Mouse (Mus musculus) heart, embryonic 11.5 days (tissue): ENCODE measurements around the gene Erc2. TPM values are rescaled to one million over a fixed set of nuclear protein-coding genes. Genes with fewer than 3 reads are reported as not detected.

Source experiments
- ATAC-seq: fragments of 200-750 bp; cut with Nextera tagmentation; replicated peaks from 2 replicates; pipeline ENCODE4 v1.8.0; 2017; ENCODE audit warnings: moderate library complexity; ENCODE audit not compliant: insufficient number of reproducible peaks, low FRiP score, low TSS enrichment
- H3K27ac ChIP-seq: fragments of 300-500 bp; sonication (generic); 2 replicates; pipeline ENCODE4 v1.5.1; 2014; ENCODE audit warnings: mild to moderate bottlenecking, low read depth, low read length
- H3K27me3 ChIP-seq: fragments of 300-500 bp; sonication (generic); 2 replicates; pipeline ENCODE4 v1.6.1; 2014; ENCODE audit warnings: mild to moderate bottlenecking, low read length, mixed read lengths; ENCODE audit not compliant: control insufficient read depth, insufficient read depth
- H3K36me3 ChIP-seq: fragments of 300-500 bp; sonication (generic); 2 replicates; pipeline ENCODE4 v1.6.1; 2014; ENCODE audit warnings: mild to moderate bottlenecking, low read length, moderate library complexity, mixed read lengths; ENCODE audit not compliant: control insufficient read depth, insufficient read depth
- H3K4me1 ChIP-seq: fragments of 300-500 bp; sonication (generic); 2 replicates; pipeline ENCODE4 v1.6.1; 2014; ENCODE audit warnings: low read length; ENCODE audit not compliant: control insufficient read depth, insufficient read depth
- H3K4me2 ChIP-seq: fragments of 300-500 bp; sonication (generic); 2 replicates; pipeline ENCODE4 v1.6.1; 2014; ENCODE audit warnings: mild to moderate bottlenecking, moderate library complexity
- H3K4me3 ChIP-seq: fragments of 300-500 bp; sonication (generic); 2 replicates; pipeline ENCODE4 v1.5.1; 2014; ENCODE audit warnings: low read depth, low read length
- H3K9ac ChIP-seq: fragments of 300-500 bp; sonication (generic); 2 replicates; pipeline ENCODE4 v1.6.1; 2014; ENCODE audit warnings: mild to moderate bottlenecking, low read depth, low read length, moderate library complexity
- H3K9me3 ChIP-seq: fragments of 300-500 bp; sonication (generic); replicated peaks from 2 replicates; pipeline ENCODE4 v1.6.1; 2016; ENCODE audit warnings: low read length; ENCODE audit not compliant: control insufficient read depth
- WGBS: fragments of 180-500 bp; shearing (Covaris S2); extraction: QIAGEN DNeasy Blood & Tissue Kit; methylation state at CpG from one replicate; pipeline ENCODE4 v1.1.7; 2014; ENCODE audit not compliant: insufficient replicate concordance; 5-methylcytosine and 5-hydroxymethylcytosine counted together
- polyA plus RNA-seq: library from polyadenylated mRNA; unstranded; fragments of >200 nt; fragmentation: Nextera tagmentation; extraction: Ambion mirVana; gene quantifications from 2 replicates; pipeline ENCODE4 v1.2.1, GENCODE M21; 2014

The Erc2 gene
- polyA plus RNA-seq, 1 experiment from 2014 or later = 6.2 TPM

- 74% methylated on average over 4 of the region's 4 CpGs for WGBS
- Histone ChIP-seq H3K4me3 (no peak overlapping the region), H3K27ac (no peak overlapping the region), H3K27me3 (no peaks in the 10 kb centered on the region), H3K4me2 (no peak overlapping the region), H3K4me1 (no peaks in the 10 kb centered on the region), H3K36me3 (no peaks in the 10 kb centered on the region), H3K9me3 (no peaks in the 10 kb centered on the region), H3K9ac (no peak overlapping the region)
- no peak for ATAC-seq
These were observed 51.9 kb downstream of the Erc2 start for GRCm38 (mm10) chr14:27674096-27674495.

- 81% methylated on average over 10 of the region's 10 CpGs for WGBS
- Histone ChIP-seq H3K27ac (no peak overlapping the region), H3K4me2 (no peak overlapping the region), H3K27me3 (no peaks in the 10 kb centered on the region), H3K36me3 (no peaks in the 10 kb centered on the region), H3K4me3 (no peak overlapping the region), H3K4me1 (no peaks in the 10 kb centered on the region), H3K9me3 (no peaks in the 10 kb centered on the region), H3K9ac (no peak overlapping the region)
- no peak for ATAC-seq
These were observed 52.3 kb downstream of the Erc2 start for GRCm38 (mm10) chr14:27674561-27674960.

- 78% methylated on average over 6 of the region's 6 CpGs for WGBS
- ATAC-seq = no peak
- Histone ChIP-seq H3K4me1 (no peaks in the 10 kb centered on the region), H3K9ac (no peak overlapping the region), H3K4me3 (no peak overlapping the region), H3K27me3 (no peaks in the 10 kb centered on the region), H3K36me3 (no peaks in the 10 kb centered on the region), H3K9me3 (no peaks in the 10 kb centered on the region), H3K27ac (no peak overlapping the region), H3K4me2 (no peak overlapping the region)
These were observed 52.8 kb downstream of the Erc2 start for GRCm38 (mm10) chr14:27675071-27675470.

GRCm38 (mm10) chr14:27682368-27683052, 60.3 kb downstream of the Erc2 start:
- Histone ChIP-seq H3K36me3 (no peaks in the 10 kb centered on the region), H3K4me3 (no peak overlapping the region), H3K27me3 (no peaks in the 10 kb centered on the region), H3K9me3 (no peaks in the 10 kb centered on the region), H3K9ac (no peak overlapping the region), H3K4me1 (no peaks in the 10 kb centered on the region), H3K27ac (no peak overlapping the region), H3K4me2 (no peak overlapping the region)
- 77% methylated on average over 3 of the region's 3 CpGs for WGBS
- ATAC-seq = no peak

- Histone ChIP-seq H3K4me1 (no peaks in the 10 kb centered on the region), H3K9me3 (no peaks in the 10 kb centered on the region), H3K9ac (no peak overlapping the region), H3K4me3 (no peak overlapping the region), H3K27me3 (no peaks in the 10 kb centered on the region), H3K4me2 (no peak overlapping the region), H3K27ac (no peak overlapping the region), H3K36me3 (no peaks in the 10 kb centered on the region)
- 86% methylated on average over 7 of the region's 7 CpGs for WGBS
- ATAC-seq = no peak
These were observed 73.6 kb downstream of the Erc2 start for GRCm38 (mm10) chr14:27695781-27696180.

- Histone ChIP-seq H3K36me3 (no peaks in the 10 kb centered on the region), H3K9me3 (no peaks in the 10 kb centered on the region), H3K27me3 (no peaks in the 10 kb centered on the region), H3K9ac (no peak overlapping the region), H3K27ac (no peak overlapping the region), H3K4me3 (no peak overlapping the region), H3K4me1 (no peaks in the 10 kb centered on the region), H3K4me2 (no peak overlapping the region)
- WGBS = 59% methylated on average over 7 of the region's 7 CpGs
- ATAC-seq = no peak
These were observed 95.1 kb downstream of the Erc2 start for GRCm38 (mm10) chr14:27717364-27717763.

GRCm38 (mm10) chr14:27719601-27720000, 97.4 kb downstream of the Erc2 start:
- H3K4me2 ChIP-seq = no peak overlapping the region
- no peaks in the 10 kb centered on the region for H3K36me3 ChIP-seq
- no peaks in the 10 kb centered on the region for H3K4me1 ChIP-seq
- no peaks in the 10 kb centered on the region for H3K9me3 ChIP-seq
- H3K27ac ChIP-seq = no peak overlapping the region
- no peaks in the 10 kb centered on the region for H3K27me3 ChIP-seq
- WGBS = 73% methylated on average over 4 of the region's 4 CpGs
- ATAC-seq = no peak
- no peak overlapping the region for H3K9ac ChIP-seq
- H3K4me3 ChIP-seq = no peak overlapping the region

GRCm38 (mm10) chr14:27720944-27721343, 98.7 kb downstream of the Erc2 start:
- H3K4me1 ChIP-seq = no peaks in the 10 kb centered on the region
- no peak overlapping the region for H3K9ac ChIP-seq

GRCm38 (mm10) chr14:27721759-27722158, 99.5 kb downstream of the Erc2 start:
- 71% methylated on average over 3 of the region's 3 CpGs for WGBS
- H3K27me3 ChIP-seq = no peaks in the 10 kb centered on the region
- H3K9me3 ChIP-seq = no peaks in the 10 kb centered on the region
- no peak overlapping the region for H3K4me2 ChIP-seq
- ATAC-seq = no peak
- H3K27ac ChIP-seq = no peak overlapping the region
- no peaks in the 10 kb centered on the region for H3K36me3 ChIP-seq
- no peak overlapping the region for H3K9ac ChIP-seq
- no peaks in the 10 kb centered on the region for H3K4me1 ChIP-seq
- no peak overlapping the region for H3K4me3 ChIP-seq

More at GRCm38 (mm10) chr14:27720944-27721343, 98.7 kb downstream of the Erc2 start:
- no peaks in the 10 kb centered on the region for H3K36me3 ChIP-seq
- H3K4me2 ChIP-seq = no peak overlapping the region
- ATAC-seq = no peak
- no peak overlapping the region for H3K27ac ChIP-seq
- H3K9me3 ChIP-seq = no peaks in the 10 kb centered on the region
- 85% methylated on average over 3 of the region's 3 CpGs for WGBS
- H3K27me3 ChIP-seq = no peaks in the 10 kb centered on the region
- H3K4me3 ChIP-seq = no peak overlapping the region
